Mouse (Mus musculus) thymus, postnatal 10 days (tissue): Measurements from ENCODE around the gene Rims4.

ENCODE experiments used
- DNase-seq, 2 experiments: peaks; one replicate each; pipeline ENCODE4 v3.0.0; 2021; ENCODE audit warnings: low spot score in 2 of 2

Gene Rims4

DNA sequence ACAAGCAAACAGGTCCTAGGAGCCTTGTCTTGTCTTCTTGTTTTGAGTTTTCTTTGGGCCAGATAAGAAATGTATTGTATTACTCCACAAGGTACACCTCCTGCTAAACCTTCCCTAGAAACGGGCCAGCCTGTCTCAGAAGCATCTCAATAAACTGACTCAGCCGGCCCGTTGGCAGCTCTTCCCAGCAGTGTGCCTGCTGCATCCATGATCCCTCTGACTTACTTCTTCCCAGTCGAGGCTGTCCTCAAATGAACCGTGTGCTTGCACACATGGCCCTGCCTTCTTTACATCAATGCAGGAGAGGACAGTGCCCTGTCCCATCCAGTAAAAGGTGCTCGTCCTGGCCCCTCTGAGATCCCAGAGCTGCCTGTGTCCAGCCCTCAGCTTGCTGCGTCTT, 8.9 kb downstream of the Rims4 start:
- DNase-seq: no peak

DNA sequence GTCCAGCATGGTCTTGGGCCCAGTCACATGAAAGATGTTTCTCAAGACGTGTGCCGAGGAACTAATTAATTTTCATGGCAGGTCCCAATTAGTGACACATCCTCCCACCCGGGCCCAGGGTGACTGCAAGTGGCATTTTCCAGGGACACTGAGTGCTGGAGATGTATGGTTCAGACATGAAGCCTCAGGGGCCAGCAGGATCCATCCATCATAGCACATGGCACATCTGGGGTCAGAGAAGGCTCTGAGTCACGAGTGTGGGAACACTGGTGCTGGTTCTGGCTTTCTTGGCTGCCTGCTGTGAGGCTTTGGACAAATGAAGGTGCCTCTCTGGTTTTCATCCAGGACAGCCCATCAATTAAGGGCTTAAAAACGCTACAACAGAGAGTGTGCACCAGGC, 11.4 kb downstream of the Rims4 start:
- DNase-seq: no peak

GRCm38 (mm10) chr2:163904323-163904722, 14.2 kb downstream of the Rims4 start:
- no peak for DNase-seq

DNA sequence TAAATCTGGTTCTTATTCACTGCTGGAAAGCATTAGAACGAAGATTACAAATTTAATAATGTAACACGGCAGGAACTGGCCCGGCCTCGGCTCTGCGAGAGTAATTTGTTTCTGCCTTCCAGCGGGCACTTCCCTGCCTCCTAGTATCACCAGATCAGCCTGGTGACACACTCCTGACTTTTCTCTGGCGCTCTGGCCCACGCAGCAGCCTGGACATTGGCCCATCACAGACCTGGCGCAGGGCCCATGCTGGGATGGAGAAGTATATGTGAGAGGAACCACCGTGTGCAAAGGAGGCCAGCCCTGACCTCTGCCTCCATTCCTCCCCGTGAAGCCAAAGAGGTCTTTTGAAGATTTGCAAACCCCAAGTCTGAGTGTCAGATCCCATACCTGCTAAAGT, 15.0 kb downstream of the Rims4 start:
- no peak for DNase-seq

GRCm38 (mm10) chr2:163902448-163902847, 16.0 kb downstream of the Rims4 start:
- no peak for DNase-seq

DNA sequence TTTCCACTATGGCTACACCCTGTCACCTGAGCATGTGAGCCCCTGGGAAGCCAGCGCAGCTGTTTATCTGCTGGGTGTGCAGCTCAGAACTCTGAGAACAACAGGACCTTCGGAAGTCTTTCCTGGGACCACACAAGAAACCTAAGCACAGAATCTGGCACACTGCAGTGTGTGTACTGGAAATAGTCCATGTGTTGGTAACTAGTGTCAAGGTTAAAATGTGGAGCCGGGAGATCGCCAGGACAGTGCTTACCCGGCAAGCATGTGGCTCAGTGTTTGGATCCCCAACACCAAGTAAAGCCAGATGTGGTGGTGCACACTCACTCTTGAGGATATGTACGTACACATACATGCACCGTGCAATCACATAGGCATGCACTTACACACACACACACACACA, 17.4 kb downstream of the Rims4 start:
- no peak for DNase-seq

GRCm38 (mm10) chr2:163899910-163900411, 18.5 kb downstream of the Rims4 start:
- DNase-seq: no peak

DNA sequence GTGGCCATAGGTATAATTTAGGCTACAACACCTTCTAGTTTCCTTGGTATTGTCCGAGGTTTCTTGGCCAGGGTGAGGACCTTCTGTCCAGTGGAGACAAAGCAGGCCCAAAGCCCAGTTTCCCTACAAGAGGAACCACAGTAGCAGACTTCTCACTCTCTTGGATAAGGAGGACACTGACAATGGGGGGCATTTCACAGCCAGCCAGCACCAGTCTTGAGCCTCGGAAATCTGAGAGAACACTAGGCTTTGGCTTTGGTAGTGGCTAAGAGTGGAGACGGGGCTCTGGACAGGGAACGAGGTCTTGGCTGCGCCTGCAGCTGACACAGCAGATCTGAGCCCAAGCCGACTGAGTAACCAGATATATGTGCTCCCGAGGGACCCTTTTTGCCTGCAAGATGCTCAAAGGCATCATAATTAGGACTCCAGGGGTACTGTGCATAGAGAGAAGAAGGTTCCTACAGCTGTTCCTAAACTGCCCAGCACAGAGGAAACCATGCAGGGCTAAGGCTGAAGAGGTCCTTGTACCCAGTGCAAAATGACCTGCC, 20.4 kb downstream of the Rims4 start:
- DNase-seq: no peak

DNA sequence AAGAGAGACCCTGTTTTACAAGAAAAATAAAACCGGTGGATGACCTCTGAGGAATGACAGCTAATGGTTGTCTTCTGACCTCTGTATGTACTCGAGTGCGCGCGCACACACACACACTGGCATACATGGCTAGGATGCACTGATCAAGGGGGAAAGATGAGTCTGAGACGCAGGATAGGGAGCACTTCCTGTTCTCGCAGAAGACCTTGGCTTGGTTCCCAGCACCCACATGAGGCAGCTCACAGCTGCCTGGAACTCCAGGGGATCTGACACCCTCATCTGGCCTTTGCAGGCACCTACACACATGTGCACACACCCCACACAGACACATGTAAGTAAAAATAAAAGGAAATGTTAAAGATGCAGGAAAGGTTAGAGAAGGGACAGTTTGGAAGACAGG, 21.5 kb downstream of the Rims4 start:
- DNase-seq: no peak

- no peak for DNase-seq
These were observed 23.3 kb downstream of the Rims4 start for GRCm38 (mm10) chr2:163895156-163895555.

DNA sequence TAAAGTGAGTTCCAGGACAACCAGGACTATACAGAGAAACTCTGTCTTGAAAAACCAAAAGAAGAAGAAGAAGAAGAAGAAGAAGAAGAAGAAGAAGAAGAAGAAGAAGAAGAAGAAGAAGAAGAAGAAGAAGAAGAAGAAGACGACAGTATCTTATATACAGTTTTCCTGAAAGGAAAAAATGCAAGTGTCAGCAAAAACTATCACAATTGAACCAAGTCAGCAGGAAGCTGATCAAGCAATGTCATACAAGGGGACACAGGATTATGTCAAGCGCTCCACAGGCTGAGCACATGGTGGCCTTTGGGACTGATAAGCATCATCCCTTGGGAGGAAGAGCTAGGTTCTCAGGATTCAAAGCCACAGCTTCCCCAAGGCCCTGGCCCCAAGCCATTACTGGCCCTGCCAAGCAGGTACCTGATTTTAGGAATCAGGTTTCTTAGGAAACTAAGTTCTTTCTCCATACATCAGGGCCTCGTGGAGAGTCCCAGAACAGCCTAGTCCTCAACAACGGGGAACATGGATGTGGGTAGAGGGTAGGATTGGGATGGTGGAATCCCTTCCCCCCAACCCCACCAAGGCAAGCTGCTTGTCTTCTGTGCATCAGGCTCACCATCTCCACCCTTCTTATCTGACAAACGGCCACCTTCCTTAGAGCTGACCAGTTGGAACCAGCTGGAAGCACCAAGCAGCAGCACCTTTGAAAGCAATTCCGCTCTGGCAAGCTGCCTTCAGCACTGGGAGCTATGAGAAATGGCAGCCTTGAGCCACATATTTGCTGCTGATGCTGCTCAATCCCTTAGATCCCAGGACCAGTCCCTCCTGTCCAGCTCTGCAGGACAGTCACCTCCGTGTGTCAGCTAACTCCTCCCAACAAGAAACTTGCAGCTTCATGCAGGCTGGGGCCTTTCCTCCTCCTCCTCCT, 24.8 kb downstream of the Rims4 start:
- DNase-seq: no peak

DNA sequence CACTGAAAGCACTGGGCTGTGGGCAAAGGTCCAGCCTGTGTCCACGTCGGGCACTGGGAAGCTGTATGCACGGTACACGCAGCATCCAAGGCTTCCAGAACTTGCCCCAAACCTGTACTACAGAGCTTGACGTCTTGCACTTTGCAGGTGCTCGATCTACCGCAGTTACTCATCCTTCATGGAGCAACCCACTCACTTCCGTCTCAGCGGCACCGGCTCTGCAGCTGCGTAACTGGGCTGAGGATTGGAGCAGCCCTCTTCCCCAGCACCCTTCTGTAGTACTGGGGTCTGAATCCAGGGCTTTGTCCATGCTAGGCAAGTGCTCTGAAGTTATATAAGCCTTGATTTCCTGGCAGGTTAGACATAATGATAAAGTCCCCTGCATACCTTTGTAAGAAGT, 27.2 kb downstream of the Rims4 start:
- DNase-seq: no peak

- no peak for DNase-seq
These were observed 27.9 kb downstream of the Rims4 start for GRCm38 (mm10) chr2:163890586-163890985.

GRCm38 (mm10) chr2:163889411-163889810, 29.1 kb downstream of the Rims4 start:
- peak in 1 of 2 experiments; percentile 17 for DNase-seq

- DNase-seq: no peak
These were observed 35.4 kb downstream of the Rims4 start for GRCm38 (mm10) chr2:163882859-163883652.

DNA sequence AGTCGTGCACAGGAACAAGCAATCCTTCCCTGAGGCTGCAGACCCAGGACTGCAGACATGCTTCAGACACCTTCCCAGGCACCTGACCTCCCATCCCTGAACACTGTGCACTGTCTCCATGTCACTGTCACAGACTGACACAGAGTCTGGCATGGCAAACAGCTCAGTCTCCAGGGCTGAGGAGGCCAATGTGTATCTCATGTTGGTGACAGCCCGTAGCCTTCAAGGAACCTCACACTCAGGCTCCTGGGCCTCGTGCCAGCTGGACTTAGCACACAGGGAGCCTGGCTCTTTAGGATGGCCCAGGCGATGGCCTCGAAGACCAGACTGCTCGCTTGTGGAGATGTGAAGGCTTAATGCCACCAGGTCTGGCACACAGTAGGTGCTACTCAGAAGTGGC, 37.6 kb downstream of the Rims4 start:
- DNase-seq: no peak

- no peak for DNase-seq
These were observed 41.5 kb downstream of the Rims4 start for GRCm38 (mm10) chr2:163876830-163877498.

GRCm38 (mm10) chr2:163875484-163875883, 43.0 kb downstream of the Rims4 start:
- DNase-seq: no peak

- no peak for DNase-seq
These were observed 43.6 kb downstream of the Rims4 start for GRCm38 (mm10) chr2:163874877-163875276.

GRCm38 (mm10) chr2:163871906-163872305, 46.6 kb downstream of the Rims4 start:
- DNase-seq: no peak

- DNase-seq: no peak
These were observed 47.2 kb downstream of the Rims4 start for GRCm38 (mm10) chr2:163871266-163871665.

DNA sequence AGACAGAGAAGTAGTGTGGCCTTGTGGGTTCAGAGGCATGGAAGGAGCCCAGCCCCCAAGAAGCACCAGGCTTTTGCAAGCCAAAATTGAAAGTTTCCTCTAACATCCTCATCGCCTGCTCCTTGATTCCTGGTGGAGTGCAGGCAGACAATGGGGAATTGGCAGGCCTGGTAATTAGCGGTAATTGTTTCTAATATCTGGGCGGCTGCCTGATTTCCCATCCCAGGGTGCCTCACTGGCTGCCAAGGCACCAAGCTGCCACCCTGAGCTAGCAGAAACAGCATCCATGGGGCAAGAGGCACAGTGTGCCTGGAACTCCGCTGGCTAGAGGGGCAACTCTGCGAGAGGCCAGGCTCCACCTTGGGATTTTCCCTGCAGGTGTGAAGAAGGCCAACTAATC, 48.7 kb downstream of the Rims4 start:
- DNase-seq: no peak
